Mouse (Mus musculus) spleen, adult 2 months (tissue): ENCODE data around the gene Slc16a2. TPM values are rescaled to one million over a fixed set of nuclear protein-coding genes. Genes with fewer than 3 reads are reported as not detected.

Experiments
- DNase-seq, 2 experiments: peaks; one replicate each; pipeline versions ENCODE4 v3.0.0 to v3.0.0-alpha.2; 2012 to 2021; ENCODE audit warnings: low spot score in 2 of 2, low read depth in 1 of 2
- H3K27ac ChIP-seq: fragments of 200-500 bp; 2 replicates; pipeline ENCODE4 v1.5.1; 2012; ENCODE audit warnings: low read length, inconsistent platforms; ENCODE audit not compliant: insufficient read depth
- H3K27me3 ChIP-seq: fragments of 200-500 bp; 2 replicates; pipeline ENCODE4 v1.6.1; 2012; ENCODE audit warnings: mild to moderate bottlenecking, moderate library complexity, low read length, inconsistent platforms; ENCODE audit not compliant: control insufficient read depth, insufficient read depth
- H3K36me3 ChIP-seq: fragments of 200-500 bp; 2 replicates; pipeline ENCODE4 v1.6.1; 2012; ENCODE audit warnings: mild to moderate bottlenecking, low read length, inconsistent platforms; ENCODE audit not compliant: control insufficient read depth, insufficient read depth
- H3K4me1 ChIP-seq: fragments of 200-500 bp; 2 replicates; pipeline ENCODE4 v1.6.1; 2011; ENCODE audit warnings: inconsistent platforms; ENCODE audit not compliant: control insufficient read depth, insufficient read depth, insufficient read length
- H3K4me3 ChIP-seq: fragments of 200-500 bp; 2 replicates; pipeline ENCODE4 v1.5.1; 2011; ENCODE audit warnings: mild to moderate bottlenecking, inconsistent platforms; ENCODE audit not compliant: insufficient read depth, insufficient read length; ENCODE audit errors: extremely low read depth
- CTCF ChIP-seq: fragments of 200-500 bp; IDR thresholded peaks from 2 replicates; pipeline ENCODE4 v1.5.1; 2011; ENCODE audit warnings: mild to moderate bottlenecking, inconsistent platforms; ENCODE audit not compliant: insufficient read depth, insufficient read length, insufficient replicate concordance; ENCODE audit errors: extremely low read depth
- POLR2A ChIP-seq: fragments of 200-500 bp; IDR thresholded peaks from 2 replicates; pipeline ENCODE4 v1.6.1; 2011; ENCODE audit warnings: low read depth, low read length, inconsistent platforms
- WGBS: fragments of 180-500 bp; shearing (Covaris S2); methylation state at CpG from one replicate; pipeline ENCODE4 v1.1.7; 2018; 5-methylcytosine and 5-hydroxymethylcytosine counted together
- polyA plus RNA-seq: library from polyadenylated mRNA; depleted of rRNA; stranded (reverse); fragments of >200 nt; gene quantifications from 2 replicates; pipeline ENCODE4 v1.2.3, GENCODE M21; 2012

Slc16a2 gene
- polyA plus RNA-seq, 1 experiment = 4.3 TPM

DNA sequence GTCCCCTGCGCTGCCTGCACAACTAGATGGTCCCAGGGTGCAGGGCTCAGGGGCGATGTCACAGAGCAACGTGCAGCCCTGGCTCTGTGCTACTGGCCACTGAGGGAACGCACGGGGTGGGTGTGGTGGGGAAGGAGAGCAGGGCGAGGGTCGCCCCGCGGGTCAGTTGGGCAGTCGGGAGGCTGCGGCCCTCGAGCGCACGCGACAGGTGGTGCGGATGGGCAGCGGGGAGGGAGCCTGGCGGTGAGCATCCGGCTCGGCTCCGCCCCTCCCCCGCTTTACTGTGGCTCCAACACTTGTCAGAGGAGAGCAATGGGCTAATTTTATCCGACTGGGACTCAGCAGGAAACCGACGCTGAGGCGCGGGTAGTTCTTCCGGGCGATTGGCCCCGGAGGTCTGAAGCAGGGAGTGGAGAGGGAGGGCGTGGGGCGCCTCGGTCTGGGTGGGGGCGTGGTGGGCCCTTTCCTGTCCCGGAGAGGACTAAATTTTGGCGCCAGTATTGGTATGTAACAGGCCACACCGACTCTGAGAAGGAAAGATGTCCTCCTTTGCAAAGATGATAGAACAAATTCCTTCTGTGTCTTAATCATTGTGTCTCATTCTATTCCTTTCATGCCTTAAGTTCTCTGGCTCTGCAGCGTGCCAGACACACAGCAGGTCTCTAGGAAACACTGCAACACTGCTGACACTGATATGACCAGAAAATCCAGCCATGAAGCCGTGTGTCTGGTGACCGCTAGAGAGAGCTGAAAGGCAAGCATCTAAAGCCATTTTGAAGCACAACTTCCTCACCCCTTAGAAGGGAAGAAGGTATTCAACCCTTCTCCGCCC lies 126.4 kb downstream of the Slc16a2 start:
- Histone ChIP-seq H3K4me1 (0 out of 2 replicates have a peak, but pooled peaks cover 2% of the 10 kb centered on the region), H3K27me3 (no peaks in the 10 kb centered on the region), H3K36me3 (no peaks in the 10 kb centered on the region), H3K4me3 (peak overlapping the region; percentile 58), H3K27ac (peak overlapping the region; percentile 26; the same call in 1 of the 2 replicates)
- DNase-seq = peak; percentile 11 to 27
- 4% methylated on average over 40 of the region's 41 CpGs for WGBS
- TF ChIP-seq POLR2A (no peak), CTCF (no peak)

DNA sequence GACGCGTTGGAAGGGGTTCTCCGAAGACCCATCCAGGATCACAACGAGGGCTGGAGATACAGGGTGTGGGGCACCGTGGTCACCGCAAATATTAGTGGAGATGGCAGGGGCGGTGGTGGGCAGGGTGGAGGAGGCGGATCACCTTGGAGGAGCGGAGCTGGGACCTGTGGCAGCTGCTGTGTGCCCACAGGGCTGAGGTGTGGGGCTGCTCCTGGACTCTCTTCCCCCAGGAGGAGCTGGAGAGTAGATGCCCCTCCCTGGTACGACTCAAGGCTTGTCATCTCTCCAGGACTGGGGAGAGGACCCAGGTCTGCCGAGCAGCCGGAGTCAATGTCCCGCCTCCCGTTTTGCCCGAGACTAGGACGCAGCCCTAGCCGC lies 127.0 kb downstream of the Slc16a2 start:
- WGBS = 31% methylated on average over 17 of the region's 17 CpGs
- Histone ChIP-seq H3K36me3 (no peaks in the 10 kb centered on the region), H3K4me1 (0 out of 2 replicates have a peak, but pooled peaks cover 2% of the 10 kb centered on the region), H3K27ac (no peak overlapping the region), H3K27me3 (no peaks in the 10 kb centered on the region), H3K4me3 (peak overlapping the region; percentile 58; the same call in 1 of the 2 replicates)
- DNase-seq = no peak
- no peak for TF ChIP-seq CTCF
- TF ChIP-seq POLR2A = no peak

DNA sequence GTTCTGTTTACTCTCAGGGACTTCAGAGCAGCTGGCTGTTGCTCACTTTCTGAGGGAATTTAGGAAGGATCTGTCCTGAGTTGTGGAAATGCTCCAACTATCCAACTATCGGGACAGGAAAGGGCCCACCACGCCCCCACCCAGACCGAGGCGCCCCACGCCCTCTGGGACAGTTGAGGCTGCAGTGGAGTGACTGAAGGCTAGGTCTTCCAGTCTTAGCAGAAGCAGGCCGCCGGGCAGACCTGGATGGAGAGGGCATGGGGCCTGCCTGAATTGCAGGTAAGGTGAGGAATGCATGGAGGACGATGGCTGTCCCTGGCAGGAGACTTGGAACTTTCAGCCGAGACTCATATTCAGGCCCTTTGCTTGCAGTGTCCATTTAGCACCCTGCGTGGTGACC lies 127.4 kb downstream of the Slc16a2 start:
- no peak for DNase-seq
- no peaks in the 10 kb centered on the region for H3K27me3 ChIP-seq
- TF ChIP-seq CTCF (no peak), POLR2A (no peak)
- no peak overlapping the region for H3K4me3 ChIP-seq
- 0 out of 2 replicates have a peak, but pooled peaks cover 2% of the 10 kb centered on the region for H3K4me1 ChIP-seq
- 66% methylated on average over 10 of the region's 10 CpGs for WGBS
- no peaks in the 10 kb centered on the region for H3K36me3 ChIP-seq
- no peak overlapping the region for H3K27ac ChIP-seq

DNA sequence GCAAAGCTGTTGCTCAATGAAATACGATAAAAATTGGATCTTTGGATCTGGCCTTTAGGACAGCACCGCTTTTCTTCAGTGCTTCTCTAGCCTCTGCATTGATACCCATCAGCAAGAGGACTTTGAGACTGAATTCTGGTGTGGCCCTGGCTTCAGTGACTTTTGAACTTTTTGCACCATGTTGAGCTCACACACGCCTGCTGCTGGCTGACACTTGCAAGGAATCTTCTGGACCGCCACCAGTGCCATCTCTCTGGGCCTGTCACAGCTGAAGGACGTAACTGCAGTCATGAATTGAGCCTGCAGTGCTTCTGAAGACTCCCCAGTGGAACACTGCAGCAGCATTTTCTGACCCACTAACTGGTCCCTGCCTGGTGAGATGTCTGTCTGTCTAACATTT lies 128.9 kb downstream of the Slc16a2 start:
- H3K4me3 ChIP-seq = no peak overlapping the region
- DNase-seq = no peak
- 87% methylated on average over 5 of the region's 5 CpGs for WGBS
- TF ChIP-seq POLR2A (no peak), CTCF (no peak)
- no peaks in the 10 kb centered on the region for H3K36me3 ChIP-seq
- H3K27me3 ChIP-seq = no peaks in the 10 kb centered on the region
- no peak overlapping the region for H3K27ac ChIP-seq
- H3K4me1 ChIP-seq = 0 out of 2 replicates have a peak, but pooled peaks cover 2% of the 10 kb centered on the region

DNA sequence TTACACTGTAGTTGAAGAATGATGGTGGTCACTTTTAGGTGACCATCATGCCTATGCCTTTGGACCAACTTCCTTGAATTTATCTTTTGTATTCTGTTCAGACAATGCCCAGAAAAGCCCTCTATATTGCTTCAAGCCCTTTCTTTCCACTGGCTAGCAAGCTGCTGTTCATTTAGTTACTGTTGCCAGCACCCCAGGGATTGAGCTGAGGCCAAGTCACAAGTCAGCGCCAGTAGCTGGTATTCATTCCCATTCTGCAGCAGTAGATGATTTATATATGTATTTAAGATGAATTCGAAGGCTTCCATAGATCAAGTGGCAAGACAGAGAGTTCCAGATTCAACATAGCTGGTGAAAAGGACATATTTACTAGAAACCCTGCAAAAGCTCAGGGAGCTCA lies 133.2 kb downstream of the Slc16a2 start:
- DNase-seq = no peak
- H3K27ac ChIP-seq = no peak overlapping the region
- no peaks in the 10 kb centered on the region for H3K27me3 ChIP-seq
- H3K4me1 ChIP-seq = no peaks in the 10 kb centered on the region
- TF ChIP-seq CTCF (no peak), POLR2A (no peak)
- WGBS = 89% methylated on average over 2 of the region's 2 CpGs
- no peaks in the 10 kb centered on the region for H3K36me3 ChIP-seq
- no peak overlapping the region for H3K4me3 ChIP-seq

DNA sequence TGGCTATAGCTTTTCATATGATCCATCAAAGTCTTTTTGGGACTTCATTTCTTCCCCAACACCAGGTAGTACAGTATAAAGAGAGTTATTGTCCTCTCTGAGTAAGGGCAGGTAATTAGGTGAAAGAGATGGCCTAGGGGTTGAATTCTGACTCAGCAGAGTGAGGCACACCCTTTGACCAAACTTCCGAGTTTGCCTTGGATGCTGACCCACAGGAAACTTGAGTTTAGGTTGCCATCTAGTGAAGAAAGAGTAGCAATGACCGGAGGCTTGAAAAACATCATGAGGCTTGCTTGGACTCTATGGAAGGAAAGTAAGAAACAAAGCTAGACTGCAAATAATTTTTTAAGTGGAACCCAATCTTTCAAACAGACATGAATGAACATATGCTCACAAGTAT lies 147.1 kb downstream of the Slc16a2 start:
- Histone ChIP-seq H3K4me1 (no peaks in the 10 kb centered on the region), H3K4me3 (no peak overlapping the region), H3K27me3 (no peaks in the 10 kb centered on the region), H3K27ac (no peak overlapping the region), H3K36me3 (no peaks in the 10 kb centered on the region)
- WGBS = 40% methylated on average over 2 of the region's 2 CpGs
- DNase-seq = no peak
- TF ChIP-seq CTCF = no peak
- no peak for TF ChIP-seq POLR2A

DNA sequence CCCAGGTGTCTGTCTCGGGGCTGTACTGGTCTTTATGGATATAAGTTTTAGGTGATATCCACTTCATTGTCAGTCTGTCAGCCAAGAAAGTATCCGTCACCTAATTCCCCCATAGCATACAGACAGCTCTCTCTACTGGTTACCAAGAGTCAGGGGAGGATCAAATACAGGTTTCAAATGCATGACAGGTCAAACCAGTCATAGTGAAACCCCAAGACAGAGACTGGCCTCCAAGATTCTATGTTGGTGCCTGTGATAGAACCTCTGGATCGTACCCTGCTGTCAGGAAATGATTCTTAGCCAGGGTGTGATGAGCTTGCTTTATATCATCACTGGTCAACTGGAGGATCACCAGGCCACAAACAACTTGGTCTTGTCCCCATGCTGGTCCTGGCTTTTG lies 148.0 kb downstream of the Slc16a2 start:
- Histone ChIP-seq H3K27me3 (no peaks in the 10 kb centered on the region), H3K27ac (no peak overlapping the region), H3K4me3 (no peak overlapping the region), H3K36me3 (no peaks in the 10 kb centered on the region), H3K4me1 (no peaks in the 10 kb centered on the region)
- no peak for TF ChIP-seq POLR2A
- WGBS = 84% methylated on average over 3 of the region's 3 CpGs
- DNase-seq = no peak
